Mouse (Mus musculus) right cerebral cortex, adult 18-20 months (tissue): ENCODE measurements around the gene Psmb7.

Experiments
- DNase-seq: peaks from one replicate; pipeline ENCODE4 v3.0.0; 2022; ENCODE audit warnings: mixed read lengths

Gene Psmb7

GRCm38 (mm10) chr2:38586733-38587132 lies 57.2 kb downstream of the Psmb7 start:
- no peak for DNase-seq

- no peak for DNase-seq
These were observed 58.5 kb downstream of the Psmb7 start for GRCm38 (mm10) chr2:38585379-38585736.

- no peak for DNase-seq
These were observed 59.1 kb downstream of the Psmb7 start for GRCm38 (mm10) chr2:38584514-38585378.

GRCm38 (mm10) chr2:38583982-38584381 lies 59.9 kb downstream of the Psmb7 start:
- no peak for DNase-seq

GRCm38 (mm10) chr2:38579528-38579927 lies 64.4 kb downstream of the Psmb7 start:
- no peak for DNase-seq

GRCm38 (mm10) chr2:38578602-38579521 lies 65.0 kb downstream of the Psmb7 start:
- peak; percentile 47 for DNase-seq

- no peak for DNase-seq
These were observed 69.2 kb downstream of the Psmb7 start for GRCm38 (mm10) chr2:38574697-38575096.

GRCm38 (mm10) chr2:38571971-38572601 lies 71.8 kb downstream of the Psmb7 start:
- no peak for DNase-seq

- no peak for DNase-seq
These were observed 81.3 kb downstream of the Psmb7 start for GRCm38 (mm10) chr2:38562596-38562995.

- no peak for DNase-seq
These were observed 83.3 kb downstream of the Psmb7 start for GRCm38 (mm10) chr2:38560296-38561227.

- DNase-seq: no peak
These were observed 87.2 kb downstream of the Psmb7 start for GRCm38 (mm10) chr2:38556721-38557120.

GRCm38 (mm10) chr2:38555659-38556058 lies 88.2 kb downstream of the Psmb7 start:
- no peak for DNase-seq

- DNase-seq: no peak
These were observed 89.5 kb downstream of the Psmb7 start for GRCm38 (mm10) chr2:38554226-38554995.

- DNase-seq: no peak
These were observed 91.9 kb downstream of the Psmb7 start for GRCm38 (mm10) chr2:38552004-38552443.

- DNase-seq: no peak
These were observed 95.9 kb downstream of the Psmb7 start for GRCm38 (mm10) chr2:38547793-38548517.

- DNase-seq: no peak
These were observed 97.1 kb downstream of the Psmb7 start for GRCm38 (mm10) chr2:38546748-38547147.

GRCm38 (mm10) chr2:38546222-38546621 lies 97.7 kb downstream of the Psmb7 start:
- DNase-seq: no peak

- DNase-seq: no peak
These were observed 98.2 kb downstream of the Psmb7 start for GRCm38 (mm10) chr2:38545706-38546105.

- no peak for DNase-seq
These were observed 98.9 kb downstream of the Psmb7 start for GRCm38 (mm10) chr2:38544982-38545381.

GRCm38 (mm10) chr2:38544341-38544740 lies 99.5 kb downstream of the Psmb7 start:
- no peak for DNase-seq
